Mouse (Mus musculus) megakaryocyte-erythroid progenitor cell, adult 5-6 weeks (primary cell): ENCODE results near the gene Serpinb3d. TPM values are rescaled to one million over a fixed set of nuclear protein-coding genes. Genes with fewer than 3 reads are reported as not detected.
A peak's percentile ranks its signal among the peaks of the same experiment; 100 is the strongest.
"Not testable (repeated sequence)": the region's sequence is repeated elsewhere in the genome, so short reads cannot be mapped to it uniquely, and the experiment has no call there.

Experiments used
- ATAC-seq: replicated peaks from 2 replicates; pipeline ENCODE4 v1.8.0; 2016; ENCODE audit warnings: mild to moderate bottlenecking, inconsistent platforms; ENCODE audit not compliant: severe bottlenecking, poor library complexity, low FRiP score, low TSS enrichment
- total RNA-seq, 2 experiments: library from RNA; stranded (forward) in 1 of 2; stranded (reverse) in 1 of 2; fragments of 200-1000, 215-1000 nt in 1 of 2; fragments of >200 nt in 1 of 2; fragmentation: Nextera tagmentation in 1 of 2; gene quantifications; 2 replicates each; pipeline ENCODE4 v1.2.3; 2014 to 2017

The Serpinb3d gene
- total RNA-seq (2014; fragmentation: Nextera tagmentation): not detected in 2 replicates
- not detected in 2 replicates for total RNA-seq (2017)

- ATAC-seq: no peak
These were observed at the start of gene Serpinb3d for GRCm38 (mm10) chr1:107083406-107083805. Serpinb3d (minus strand) TSS chr1:107083506.

DNA sequence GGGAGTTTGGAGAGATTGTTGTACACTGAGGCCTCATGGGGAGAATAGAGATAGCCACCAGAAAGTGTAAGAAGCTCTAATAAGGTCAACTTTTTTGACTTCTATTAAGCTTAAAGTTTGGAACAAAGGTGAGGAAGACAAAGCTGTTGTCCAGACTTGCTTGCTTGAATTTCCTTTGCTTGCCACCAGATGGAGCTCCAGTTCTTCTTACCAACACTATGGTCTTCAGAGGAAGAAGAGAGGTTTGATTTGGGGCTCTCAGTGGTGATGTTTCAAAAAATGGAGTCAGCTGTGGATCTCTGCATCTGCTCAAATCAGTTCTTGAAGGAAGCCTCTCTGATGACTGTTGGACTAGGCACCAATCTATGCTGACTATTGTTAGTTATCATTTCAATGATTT lies 44.1 kb upstream of the Serpinb3d start:
- 0 out of 2 replicates have a peak, but pooled peaks have one; percentile 55 for ATAC-seq

DNA sequence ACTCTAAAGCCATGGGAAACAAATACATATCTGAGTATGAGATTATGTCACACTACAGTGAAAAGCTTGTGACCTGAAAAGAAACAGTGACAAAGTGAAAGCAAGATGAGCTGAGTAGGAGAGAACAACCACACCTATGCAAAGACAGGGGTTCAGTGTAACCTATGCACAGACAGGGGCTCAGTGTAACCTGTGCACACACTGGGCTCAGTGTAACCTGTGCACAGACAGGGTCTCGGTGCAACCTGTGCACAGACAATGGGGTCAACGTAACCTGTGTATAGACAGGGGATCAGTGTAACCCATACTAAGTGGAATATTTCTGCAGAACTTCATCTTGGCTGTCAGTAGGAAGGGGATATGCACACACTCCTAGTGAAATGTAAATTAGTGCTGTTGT lies 15.1 kb upstream of the Serpinb3d start:
- no peak for ATAC-seq

DNA sequence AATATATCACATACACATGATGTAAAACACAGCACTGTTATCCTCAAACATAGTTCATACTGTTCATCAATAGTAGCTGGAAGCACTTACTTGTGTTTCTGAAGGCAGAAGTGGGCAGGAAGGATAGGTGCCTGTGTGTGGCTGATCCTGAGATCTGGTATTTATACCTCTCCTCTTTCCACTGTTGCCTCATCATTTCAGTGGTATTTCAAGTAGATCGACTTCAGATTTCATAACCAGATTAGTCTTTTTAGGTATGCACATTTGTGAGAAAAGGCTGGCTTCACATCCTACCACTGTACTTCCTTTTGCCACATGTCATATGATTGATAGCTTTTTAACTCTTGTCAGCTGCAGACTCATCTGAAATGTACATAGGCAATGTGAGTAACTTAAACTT lies 31.1 kb downstream of the Serpinb3d start, which contains the start of gene Serpinb3a:
Gene Serpinb3a (minus strand): TSS at position 101 of the 400 bp plus-strand sequence.
- ATAC-seq: no peak

- not testable (repeated sequence) for ATAC-seq
These were observed 49.1 kb downstream of the Serpinb3d start for GRCm38 (mm10) chr1:107034236-107034635.

Other genes starting within 250 kb of the Serpinb3d start
- gene Serpinb5, start 222.3 kb downstream of the Serpinb3d start, total RNA-seq (2014; fragmentation: Nextera tagmentation): not detected in 2 replicates
- gene Serpinb5, start 222.3 kb downstream of the Serpinb3d start, total RNA-seq (2017): not detected in 2 replicates
- gene Serpinb12, start 149.1 kb downstream of the Serpinb3d start, total RNA-seq (2014; fragmentation: Nextera tagmentation): not detected in 2 replicates
- not detected in 2 replicates for gene Serpinb12, start 149.1 kb downstream of the Serpinb3d start, total RNA-seq (2017)
- not detected in 2 replicates for gene Serpinb13, start 102.5 kb downstream of the Serpinb3d start, total RNA-seq (2014; fragmentation: Nextera tagmentation)
- not detected in 2 replicates for gene Serpinb13, start 102.5 kb downstream of the Serpinb3d start, total RNA-seq (2017)
- gene Serpinb3a, start 31.2 kb downstream of the Serpinb3d start, total RNA-seq (2014; fragmentation: Nextera tagmentation): not detected in 2 replicates
- gene Serpinb3a, start 31.2 kb downstream of the Serpinb3d start, total RNA-seq (2017): not detected in 2 replicates
- not detected in 2 replicates for gene Serpinb3b, start 194.9 kb upstream of the Serpinb3d start, total RNA-seq (2014; fragmentation: Nextera tagmentation)
- not detected in 2 replicates for gene Serpinb3b, start 194.9 kb upstream of the Serpinb3d start, total RNA-seq (2017)
- not detected in 2 replicates for gene Serpinb3c, start 194.9 kb upstream of the Serpinb3d start, total RNA-seq (2014; fragmentation: Nextera tagmentation)
- gene Serpinb3c, start 194.9 kb upstream of the Serpinb3d start, total RNA-seq (2017): not detected in 2 replicates